Mouse (Mus musculus): ENCODE measurements around the gene Plce1.
"Not testable (repeated sequence)": the region's sequence is repeated elsewhere in the genome, so short reads cannot be mapped to it uniquely, and the experiment has no call there.

The Plce1 gene

GRCm38 (mm10) chr19:38639050-38639449 lies 158.1 kb downstream of the Plce1 start:
- DNase-seq (ENCODE audit: low spot score): no peak

- DNase-seq (ENCODE audit: low spot score): peak; percentile 87
These were observed 158.9 kb downstream of the Plce1 start for GRCm38 (mm10) chr19:38639805-38640204.

- not testable (repeated sequence) for DNase-seq (ENCODE audit: low spot score)
These were observed 161.6 kb downstream of the Plce1 start for GRCm38 (mm10) chr19:38642515-38642914.

- no peak for DNase-seq (ENCODE audit: low spot score)
These were observed 164.1 kb downstream of the Plce1 start for GRCm38 (mm10) chr19:38644871-38645595.

GRCm38 (mm10) chr19:38657980-38658379 lies 177.1 kb downstream of the Plce1 start:
- no peak for DNase-seq (ENCODE audit: low spot score)

- DNase-seq (ENCODE audit: low spot score): no peak
These were observed 184.5 kb downstream of the Plce1 start for GRCm38 (mm10) chr19:38665398-38665797.

- no peak for DNase-seq (ENCODE audit: low spot score)
These were observed 191.2 kb downstream of the Plce1 start for GRCm38 (mm10) chr19:38672015-38672600.

- DNase-seq (ENCODE audit: low spot score): no peak
These were observed 193.0 kb downstream of the Plce1 start for GRCm38 (mm10) chr19:38673936-38674335.

- no peak for DNase-seq (ENCODE audit: low spot score)
These were observed 197.7 kb downstream of the Plce1 start for GRCm38 (mm10) chr19:38678655-38679054.

GRCm38 (mm10) chr19:38679520-38679919 lies 198.6 kb downstream of the Plce1 start:
- no peak for DNase-seq (ENCODE audit: low spot score)

GRCm38 (mm10) chr19:38687326-38687725 lies 206.4 kb downstream of the Plce1 start:
- no peak for DNase-seq (ENCODE audit: low spot score)

- DNase-seq (ENCODE audit: low spot score): no peak
These were observed 208.0 kb downstream of the Plce1 start for GRCm38 (mm10) chr19:38688741-38689507.

GRCm38 (mm10) chr19:38690276-38690675 lies 209.4 kb downstream of the Plce1 start:
- no peak for DNase-seq (ENCODE audit: low spot score)

GRCm38 (mm10) chr19:38691533-38691932 lies 210.6 kb downstream of the Plce1 start:
- DNase-seq (ENCODE audit: low spot score): no peak

- DNase-seq (ENCODE audit: low spot score): no peak
These were observed 212.4 kb downstream of the Plce1 start for GRCm38 (mm10) chr19:38693331-38693730.

- peak; percentile 13 for DNase-seq (ENCODE audit: low spot score)
These were observed 212.9 kb downstream of the Plce1 start for GRCm38 (mm10) chr19:38693769-38694168.

GRCm38 (mm10) chr19:38701776-38702175 lies 220.9 kb downstream of the Plce1 start:
- no peak for DNase-seq (ENCODE audit: low spot score)

GRCm38 (mm10) chr19:38704742-38705141 lies 223.8 kb downstream of the Plce1 start:
- no peak for DNase-seq (ENCODE audit: low spot score)

GRCm38 (mm10) chr19:38705244-38705643 lies 224.3 kb downstream of the Plce1 start:
- no peak for DNase-seq (ENCODE audit: low spot score)

GRCm38 (mm10) chr19:38706449-38706848 lies 225.5 kb downstream of the Plce1 start:
- no peak for DNase-seq (ENCODE audit: low spot score)

- DNase-seq (ENCODE audit: low spot score): peak; percentile 23
These were observed 228.5 kb downstream of the Plce1 start for GRCm38 (mm10) chr19:38709376-38709775.

- DNase-seq (ENCODE audit: low spot score): no peak
These were observed 240.9 kb downstream of the Plce1 start for GRCm38 (mm10) chr19:38721808-38722207.

GRCm38 (mm10) chr19:38722982-38723381 lies 242.1 kb downstream of the Plce1 start:
- no peak for DNase-seq (ENCODE audit: low spot score)
